Comparison of ENCODE assay signal across 8 mouse cellular contexts in genomic region chr12:89479096-89479495, GRCm38 (mm10).
A peak's percentile ranks its signal among the peaks of the same experiment; 100 is the strongest.
DNase-seq lines count a peak whose midpoint lies in the region; ATAC-seq lines count a peak whose summit lies in the region.

No protein-coding gene starts in this region.

- no peaks in the 10 kb centered on the region for H3K36me3 ChIP-seq in hindbrain, embryonic 11.5 days (ENCODE audit: control insufficient read depth, insufficient read depth, low read length)
- H3K36me3 ChIP-seq in hindbrain, embryonic 10.5 days = no peaks in the 10 kb centered on the region

- WGBS in hindbrain, embryonic 11.5 days = 33% methylated on average over 4 of the region's 4 CpGs
- 32% methylated on average over 4 of the region's 4 CpGs for WGBS in hindbrain, embryonic 10.5 days

- no peak overlapping the region for H3K27ac ChIP-seq in hindbrain, embryonic 11.5 days (ENCODE audit: low read depth, low read length)
- no peak overlapping the region for H3K27ac ChIP-seq in hindbrain, embryonic 10.5 days

- DNase-seq in hindbrain, embryonic 11.5 days (ENCODE audit: low spot score) = peak; percentile 78
- no peak for DNase-seq in hindbrain, embryonic 10.5 days (ENCODE audit: low spot score)
- DNase-seq in thymus, postnatal 0 days (ENCODE audit: low spot score) = peak; percentile 30
- DNase-seq in thymus, postnatal 36 days = no peak
- DNase-seq in cerebellum, adult 11 months = peak; percentile 34
- peak; percentile 49 for DNase-seq in kidney, postnatal 14 days
- peak; percentile 18 for DNase-seq in retina, adult 2 months (ENCODE audit: low read depth, low spot score)
- no peak for DNase-seq in gastrocnemius, postnatal 14 days

- no peaks in the 10 kb centered on the region for H3K4me1 ChIP-seq in hindbrain, embryonic 11.5 days (replicated peaks; ENCODE audit: control insufficient read depth, insufficient read depth, low read length)
- H3K4me1 ChIP-seq in hindbrain, embryonic 10.5 days (replicated peaks) = no peaks in the 10 kb centered on the region

- no peak overlapping the region for H3K4me2 ChIP-seq in hindbrain, embryonic 11.5 days (replicated peaks; ENCODE audit: low read depth, low read length)

- no peak overlapping the region for H3K4me3 ChIP-seq in hindbrain, embryonic 11.5 days (ENCODE audit: low read depth, low read length)
- no peak overlapping the region for H3K4me3 ChIP-seq in hindbrain, embryonic 10.5 days

- ATAC-seq in hindbrain, embryonic 11.5 days (ENCODE audit: low FRiP score) = no peak

- no peaks in the 10 kb centered on the region for H3K27me3 ChIP-seq in hindbrain, embryonic 11.5 days (ENCODE audit: control insufficient read depth, insufficient read depth, low read length)
- no peaks in the 10 kb centered on the region for H3K27me3 ChIP-seq in hindbrain, embryonic 10.5 days (ENCODE audit: insufficient read depth, poor library complexity, severe bottlenecking)

- intact Hi-C loops in gastrocnemius, postnatal 14 days (cut with DNase I; ENCODE audit: low total_unique reads) = no loop called here

- no peak overlapping the region for H3K9ac ChIP-seq in hindbrain, embryonic 11.5 days (ENCODE audit: low read depth, low read length)

- no peaks in the 10 kb centered on the region for H3K9me3 ChIP-seq in hindbrain, embryonic 11.5 days (ENCODE audit: control insufficient read depth, low read length)
- no peaks in the 10 kb centered on the region for H3K9me3 ChIP-seq in hindbrain, embryonic 10.5 days

Comparison
In these comparisons a context has a peak if more than half of its experiments do, and no peak if none do; other contexts are left out.
1. DNase-seq: peak in hindbrain, embryonic 11.5 days (single experiment), thymus, postnatal 0 days (single experiment), cerebellum, adult 11 months (single experiment), kidney, postnatal 14 days (single experiment) and retina, adult 2 months (single experiment); none in hindbrain, embryonic 10.5 days (single experiment), thymus, postnatal 36 days (0 of 2) and gastrocnemius, postnatal 14 days (single experiment).